Mouse (Mus musculus) midbrain, postnatal 0 days (tissue): ENCODE measurements around the gene Kifc3. TPM values are rescaled to one million over a fixed set of nuclear protein-coding genes. Genes with fewer than 3 reads are reported as not detected.
A peak's percentile ranks its signal among the peaks of the same experiment; 100 is the strongest.

Source experiments
- ATAC-seq: fragments of 200-750 bp; cut with Nextera tagmentation; 2 replicates; pipeline ENCODE4 v1.8.0; 2017; ENCODE audit warnings: moderate number of reproducible peaks, mild to moderate bottlenecking, moderate TSS enrichment, moderate library complexity; ENCODE audit not compliant: low FRiP score
- DNase-seq: peaks from one replicate; pipeline ENCODE4 v3.0.0-alpha.2; 2015; ENCODE audit warnings: low spot score
- H3K27ac ChIP-seq: fragments of 300-500 bp; sonication (generic); 2 replicates; pipeline ENCODE4 v1.5.1; 2014; ENCODE audit warnings: low read depth, mild to moderate bottlenecking, low read length, mixed read lengths
- H3K27me3 ChIP-seq: fragments of 300-500 bp; sonication (generic); 2 replicates; pipeline ENCODE4 v1.6.1; 2014; ENCODE audit warnings: low read length, control low read depth, mixed read lengths; ENCODE audit not compliant: insufficient read depth
- H3K36me3 ChIP-seq: fragments of 300-500 bp; sonication (generic); 2 replicates; pipeline ENCODE4 v1.6.1; 2014; ENCODE audit warnings: low read length, control low read depth, mixed read lengths; ENCODE audit not compliant: insufficient read depth
- H3K4me1 ChIP-seq: fragments of 300-500 bp; sonication (generic); 2 replicates; pipeline ENCODE4 v1.6.1; 2014; ENCODE audit warnings: mild to moderate bottlenecking, control low read depth, antibody characterized with exemption, low read length, mixed read lengths; ENCODE audit not compliant: insufficient read depth
- H3K4me2 ChIP-seq: fragments of 300-500 bp; sonication (generic); 2 replicates; pipeline ENCODE4 v1.6.1; 2014; ENCODE audit warnings: low read depth, mild to moderate bottlenecking, low read length, mixed read lengths; ENCODE audit not compliant: poor library complexity, severe bottlenecking
- H3K4me3 ChIP-seq: fragments of 300-500 bp; sonication (generic); 2 replicates; pipeline ENCODE4 v1.5.1; 2014; ENCODE audit warnings: low read depth, mild to moderate bottlenecking, low read length, moderate library complexity
- H3K9ac ChIP-seq: fragments of 300-500 bp; sonication (generic); replicated peaks from 2 replicates; pipeline ENCODE4 v1.6.1; 2014; ENCODE audit warnings: mild to moderate bottlenecking, low read length, moderate library complexity, mixed read lengths; ENCODE audit not compliant: poor library complexity, severe bottlenecking
- H3K9me3 ChIP-seq: fragments of 300-500 bp; sonication (generic); 2 replicates; pipeline ENCODE4 v1.6.1; 2016; ENCODE audit warnings: low read length, control low read depth
- CTCF ChIP-seq: IDR thresholded peaks from 2 replicates; pipeline ENCODE4 v1.5.1; 2016; ENCODE audit warnings: antibody characterized with exemption, mild to moderate bottlenecking
- WGBS: fragments of 180-500 bp; shearing (Covaris S2); extraction: QIAGEN DNeasy Blood & Tissue Kit; methylation state at CpG from one replicate; pipeline ENCODE4 v1.1.7; 2014; 5-methylcytosine and 5-hydroxymethylcytosine counted together
- polyA plus RNA-seq: library from polyadenylated mRNA; unstranded; fragments of >200 nt; fragmentation: Nextera tagmentation; extraction: Ambion mirVana; gene quantifications from 2 replicates; pipeline ENCODE4 v1.2.1, GENCODE M21; 2015
- total RNA-seq: library from RNA; depleted of rRNA; stranded (reverse); fragments of >200 nt; gene quantifications from 2 replicates; pipeline ENCODE4 v1.2.3, GENCODE M21; 2014

The Kifc3 gene
- total and polyA plus RNA-seq, 2 experiments from 2014 or later, result 38.9 to 57.0 TPM

- TF ChIP-seq CTCF, result no peak
- Histone ChIP-seq H3K36me3 (peaks cover 21% of the 10 kb centered on the region), H3K27ac (peak overlapping the region; percentile 77), H3K27me3 (no peaks in the 10 kb centered on the region), H3K4me2 (peak overlapping the region; percentile 94), H3K4me1 (peaks cover 7% of the 10 kb centered on the region; the same call in 1 of the 2 replicates), H3K9ac (peak overlapping the region; percentile 74), H3K9me3 (no peaks in the 10 kb centered on the region), H3K4me3 (peak overlapping the region; percentile 63)
- ATAC-seq, result no peak
- no peak for DNase-seq
- 3% methylated on average over 11 of the region's 11 CpGs for WGBS
Observed at GRCm38 (mm10) chr8:95081650-95082049, 121.0 kb downstream of the Kifc3 start.

- peak within 1 kb of the TSS; percentile 94 for H3K4me2 ChIP-seq
- ATAC-seq, result peak; percentile 98
- H3K9ac ChIP-seq, result peak within 1 kb of the TSS; percentile 74
- peaks cover 17% of the 10 kb centered on the region; the same call in 1 of the 2 replicates for H3K36me3 ChIP-seq
- H3K9me3 ChIP-seq, result no peaks in the 10 kb centered on the region
- peak; percentile 100 for DNase-seq
- peak within 1 kb of the TSS; percentile 77 for H3K27ac ChIP-seq
- no peak for TF ChIP-seq CTCF
- peak within 1 kb of the TSS; percentile 63 for H3K4me3 ChIP-seq
- WGBS, result 1% methylated on average over 47 of the region's 47 CpGs
- no peaks in the 10 kb centered on the region for H3K27me3 ChIP-seq
- peaks cover 7% of the 10 kb centered on the region; the same call in 1 of the 2 replicates for H3K4me1 ChIP-seq
Observed at GRCm38 (mm10) chr8:95080381-95081341, 122.0 kb downstream of the Kifc3 start, which contains the start of gene Katnb1. TSS of gene Katnb1 (plus strand) at chr8:95081186.

GRCm38 (mm10) chr8:95079305-95079704 lies 123.3 kb downstream of the Kifc3 start:
- ATAC-seq (no peak), DNase-seq (no peak)
- Histone ChIP-seq H3K4me2 (no peak overlapping the region), H3K4me3 (no peak overlapping the region), H3K4me1 (peaks cover 7% of the 10 kb centered on the region; the same call in 1 of the 2 replicates), H3K27ac (no peak overlapping the region), H3K36me3 (peaks cover 6% of the 10 kb centered on the region; the same call in 1 of the 2 replicates), H3K9me3 (no peaks in the 10 kb centered on the region), H3K9ac (no peak overlapping the region), H3K27me3 (no peaks in the 10 kb centered on the region)
- TF ChIP-seq CTCF, result no peak
- 91% methylated on average over 4 of the region's 4 CpGs for WGBS

- peaks cover 7% of the 10 kb centered on the region; the same call in 1 of the 2 replicates for H3K4me1 ChIP-seq
- H3K4me2 ChIP-seq, result no peak overlapping the region
- H3K27ac ChIP-seq, result no peak overlapping the region
- WGBS, result 82% methylated on average over 3 of the region's 3 CpGs
- no peaks in the 10 kb centered on the region for H3K27me3 ChIP-seq
- no peak for ATAC-seq
- H3K9ac ChIP-seq, result no peak overlapping the region
- no peaks in the 10 kb centered on the region for H3K36me3 ChIP-seq
- H3K9me3 ChIP-seq, result no peaks in the 10 kb centered on the region
- TF ChIP-seq CTCF, result no peak
- H3K4me3 ChIP-seq, result no peak overlapping the region
- no peak for DNase-seq
Observed at GRCm38 (mm10) chr8:95078055-95078454, 124.6 kb downstream of the Kifc3 start.

- Histone ChIP-seq H3K9ac (no peak overlapping the region), H3K27me3 (no peaks in the 10 kb centered on the region), H3K27ac (no peak overlapping the region), H3K9me3 (no peaks in the 10 kb centered on the region), H3K4me1 (no peaks in the 10 kb centered on the region), H3K36me3 (no peaks in the 10 kb centered on the region), H3K4me3 (no peak overlapping the region), H3K4me2 (no peak overlapping the region)
- no peak for TF ChIP-seq CTCF
- WGBS, result 80% methylated on average over 17 of the region's 17 CpGs
- ATAC-seq (no peak), DNase-seq (no peak)
Observed at GRCm38 (mm10) chr8:95076151-95076550, 126.5 kb downstream of the Kifc3 start.

- DNase-seq (no peak), ATAC-seq (no peak)
- 74% methylated on average over 3 of the region's 3 CpGs for WGBS
- Histone ChIP-seq H3K4me1 (no peaks in the 10 kb centered on the region), H3K9ac (no peak overlapping the region), H3K4me3 (no peak overlapping the region), H3K9me3 (no peaks in the 10 kb centered on the region), H3K36me3 (no peaks in the 10 kb centered on the region), H3K27ac (no peak overlapping the region), H3K27me3 (no peaks in the 10 kb centered on the region), H3K4me2 (no peak overlapping the region)
- no peak for TF ChIP-seq CTCF
Observed at GRCm38 (mm10) chr8:95075504-95075903, 127.1 kb downstream of the Kifc3 start.
